Mouse (Mus musculus) embryonic facial prominence, embryonic 14.5 days (tissue): ENCODE data around the gene 1700015F17Rik. TPM values are rescaled to one million over a fixed set of nuclear protein-coding genes. Genes with fewer than 3 reads are reported as not detected.

ENCODE experiments used
- ATAC-seq: fragments of 200-750 bp; cut with Nextera tagmentation; 2 replicates; pipeline ENCODE4 v1.8.0; 2017; ENCODE audit warnings: low read depth, moderate number of reproducible peaks, moderate TSS enrichment
- DNase-seq: peaks from one replicate; pipeline ENCODE4 v3.0.0-alpha.2; 2015; ENCODE audit warnings: low spot score
- H3K27ac ChIP-seq: fragments of 300-500 bp; sonication (generic); replicated peaks from 2 replicates; pipeline ENCODE4 v1.5.1; 2014; ENCODE audit warnings: low read depth, mild to moderate bottlenecking, low read length, moderate library complexity
- H3K27me3 ChIP-seq: fragments of 300-500 bp; sonication (generic); replicated peaks from 2 replicates; pipeline ENCODE4 v1.6.1; 2014; ENCODE audit warnings: low read length; ENCODE audit not compliant: control insufficient read depth, insufficient read depth
- H3K36me3 ChIP-seq: fragments of 300-500 bp; sonication (generic); 2 replicates; pipeline ENCODE4 v1.6.1; 2014; ENCODE audit warnings: low read length, mixed read lengths; ENCODE audit not compliant: control insufficient read depth, insufficient read depth
- H3K4me1 ChIP-seq: fragments of 300-500 bp; sonication (generic); 2 replicates; pipeline ENCODE4 v1.6.1; 2014; ENCODE audit warnings: antibody characterized with exemption, low read length; ENCODE audit not compliant: control insufficient read depth, insufficient read depth
- H3K4me2 ChIP-seq: fragments of 300-500 bp; sonication (generic); 2 replicates; pipeline ENCODE4 v1.6.1; 2014; ENCODE audit warnings: low read depth, mild to moderate bottlenecking, low read length, moderate library complexity, mixed read lengths
- H3K4me3 ChIP-seq: fragments of 300-500 bp; sonication (generic); 2 replicates; pipeline ENCODE4 v1.5.1; 2014; ENCODE audit warnings: low read depth, mild to moderate bottlenecking, low read length
- H3K9ac ChIP-seq: fragments of 300-500 bp; sonication (generic); 2 replicates; pipeline ENCODE4 v1.6.1; 2014; ENCODE audit warnings: low read depth, mild to moderate bottlenecking, low read length, moderate library complexity, mixed read lengths
- H3K9me3 ChIP-seq: fragments of 300-500 bp; sonication (generic); 2 replicates; pipeline ENCODE4 v1.6.1; 2016; ENCODE audit warnings: low read length; ENCODE audit not compliant: control insufficient read depth
- WGBS: fragments of 180-500 bp; shearing (Covaris S2); extraction: QIAGEN DNeasy Blood & Tissue Kit; methylation state at CpG from one replicate; pipeline ENCODE4 v1.1.7; 2014; 5-methylcytosine and 5-hydroxymethylcytosine counted together
- polyA plus RNA-seq: library from polyadenylated mRNA; unstranded; fragments of >200 nt; fragmentation: Nextera tagmentation; extraction: Ambion mirVana; gene quantifications from 2 replicates; pipeline ENCODE4 v1.2.1, GENCODE M21; 2014

Gene 1700015F17Rik
- polyA plus RNA-seq, 1 experiment from 2014 or later = not detected

GRCm38 (mm10) chr5:5483254-5483858 is 4.4 kb upstream of the 1700015F17Rik start:
- Histone ChIP-seq H3K9ac (no peak overlapping the region), H3K9me3 (no peaks in the 10 kb centered on the region), H3K4me2 (no peak overlapping the region), H3K27me3 (no peaks in the 10 kb centered on the region; the same call in 1 of the 2 replicates), H3K4me1 (no peaks in the 10 kb centered on the region), H3K36me3 (no peaks in the 10 kb centered on the region), H3K4me3 (no peak overlapping the region), H3K27ac (no peak overlapping the region)
- peak; percentile 84 for DNase-seq
- 25% methylated on average over 9 of the region's 9 CpGs for WGBS
- ATAC-seq = peak; percentile 84

GRCm38 (mm10) chr5:5481662-5482061 is 2.7 kb upstream of the 1700015F17Rik start:
- H3K9ac ChIP-seq = no peak overlapping the region
- 5% methylated on average over 1 of the region's 1 CpGs for WGBS
- DNase-seq = peak; percentile 30
- no peaks in the 10 kb centered on the region for H3K36me3 ChIP-seq
- H3K27ac ChIP-seq = no peak overlapping the region
- H3K4me1 ChIP-seq = no peaks in the 10 kb centered on the region
- no peaks in the 10 kb centered on the region; the same call in 1 of the 2 replicates for H3K27me3 ChIP-seq
- no peaks in the 10 kb centered on the region for H3K9me3 ChIP-seq
- ATAC-seq = no peak
- no peak overlapping the region for H3K4me2 ChIP-seq
- no peak overlapping the region for H3K4me3 ChIP-seq

DNA sequence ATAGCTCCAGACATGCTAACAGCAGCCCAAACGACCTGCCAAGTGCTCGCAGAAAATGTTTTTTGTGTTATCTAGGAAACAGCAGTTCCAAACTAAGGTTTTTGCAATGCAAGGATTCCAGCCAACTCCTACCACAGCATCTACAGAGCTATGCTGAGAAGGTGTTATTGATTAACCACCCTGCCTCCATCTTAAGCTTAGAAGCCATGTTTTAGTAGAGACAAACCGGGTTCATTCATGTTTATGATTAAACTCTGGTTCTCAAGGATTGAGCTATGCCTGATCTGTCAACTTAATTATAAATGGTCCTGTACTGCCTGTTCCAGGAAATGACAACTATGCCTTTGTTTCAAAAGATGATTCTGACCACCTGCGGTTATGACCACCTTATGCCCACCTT is 2.8 kb downstream of the 1700015F17Rik start:
- H3K27ac ChIP-seq = no peak overlapping the region
- DNase-seq = peak; percentile 11
- H3K9ac ChIP-seq = no peak overlapping the region
- WGBS = 76% methylated on average over 4 of the region's 4 CpGs
- H3K4me1 ChIP-seq = no peaks in the 10 kb centered on the region
- no peaks in the 10 kb centered on the region for H3K9me3 ChIP-seq
- no peak for ATAC-seq
- no peak overlapping the region for H3K4me2 ChIP-seq
- H3K27me3 ChIP-seq = no peaks in the 10 kb centered on the region
- no peak overlapping the region for H3K4me3 ChIP-seq
- H3K36me3 ChIP-seq = no peaks in the 10 kb centered on the region

GRCm38 (mm10) chr5:5465256-5465655 is 13.7 kb downstream of the 1700015F17Rik start:
- DNase-seq (no peak), ATAC-seq (no peak)
- H3K27ac ChIP-seq = no peak overlapping the region
- no peak overlapping the region for H3K9ac ChIP-seq
- no peak overlapping the region for H3K4me3 ChIP-seq
- H3K4me1 ChIP-seq = no peaks in the 10 kb centered on the region
- WGBS = 61% methylated on average over 1 of the region's 1 CpGs
- H3K9me3 ChIP-seq = no peaks in the 10 kb centered on the region
- H3K4me2 ChIP-seq = no peak overlapping the region
- no peaks in the 10 kb centered on the region for H3K36me3 ChIP-seq
- H3K27me3 ChIP-seq = no peaks in the 10 kb centered on the region

- Histone ChIP-seq H3K4me3 (no peak overlapping the region), H3K9me3 (no peaks in the 10 kb centered on the region), H3K9ac (no peak overlapping the region), H3K27ac (no peak overlapping the region), H3K36me3 (no peaks in the 10 kb centered on the region), H3K27me3 (no peaks in the 10 kb centered on the region), H3K4me2 (no peak overlapping the region), H3K4me1 (no peaks in the 10 kb centered on the region)
- WGBS = 58% methylated on average over 5 of the region's 5 CpGs
- ATAC-seq = no peak
- DNase-seq = no peak
Observed at GRCm38 (mm10) chr5:5431746-5432438, 47.1 kb downstream of the 1700015F17Rik start.

- 55% methylated on average over 6 of the region's 6 CpGs for WGBS
- H3K4me2 ChIP-seq = no peak overlapping the region
- ATAC-seq = peak; percentile 50; the same call in 1 of the 2 replicates
- H3K9me3 ChIP-seq = no peaks in the 10 kb centered on the region
- H3K9ac ChIP-seq = no peak overlapping the region
- no peak overlapping the region for H3K27ac ChIP-seq
- peak; percentile 52 for DNase-seq
- no peak overlapping the region for H3K4me3 ChIP-seq
- H3K27me3 ChIP-seq = no peaks in the 10 kb centered on the region
- H3K36me3 ChIP-seq = no peaks in the 10 kb centered on the region
- no peaks in the 10 kb centered on the region for H3K4me1 ChIP-seq
Observed at GRCm38 (mm10) chr5:5423723-5424171, 55.2 kb downstream of the 1700015F17Rik start.

DNA sequence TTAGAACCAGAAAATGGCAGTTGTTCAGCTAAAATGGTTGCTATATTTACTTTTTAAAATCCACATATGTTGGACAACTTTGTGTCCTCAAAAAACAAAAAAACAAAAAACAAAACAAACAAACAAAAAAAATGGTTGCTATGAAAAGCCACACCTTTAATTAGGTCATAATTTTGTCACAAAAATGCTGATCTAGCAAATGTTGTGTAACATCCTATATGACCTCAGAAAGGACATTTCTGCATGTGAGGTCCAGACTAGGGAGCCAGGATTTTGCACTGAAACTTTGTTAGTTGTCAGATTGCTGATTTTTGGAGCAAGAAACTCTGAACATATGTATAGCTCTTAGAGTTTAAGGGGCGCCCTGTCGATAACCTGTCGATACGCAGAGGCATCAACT is 55.9 kb downstream of the 1700015F17Rik start:
- ATAC-seq (no peak), DNase-seq (no peak)
- Histone ChIP-seq H3K9me3 (no peaks in the 10 kb centered on the region), H3K4me3 (no peak overlapping the region), H3K4me1 (no peaks in the 10 kb centered on the region), H3K9ac (no peak overlapping the region), H3K27me3 (no peaks in the 10 kb centered on the region), H3K36me3 (no peaks in the 10 kb centered on the region), H3K4me2 (no peak overlapping the region), H3K27ac (no peak overlapping the region)
- WGBS = 96% methylated on average over 4 of the region's 4 CpGs

- Histone ChIP-seq H3K4me2 (no peak overlapping the region), H3K9me3 (no peaks in the 10 kb centered on the region), H3K4me3 (no peak overlapping the region), H3K9ac (no peak overlapping the region), H3K36me3 (no peaks in the 10 kb centered on the region), H3K4me1 (no peaks in the 10 kb centered on the region), H3K27ac (no peak overlapping the region), H3K27me3 (no peaks in the 10 kb centered on the region)
- DNase-seq = no peak
- WGBS = 91% methylated on average over 2 of the region's 2 CpGs
- ATAC-seq = no peak
Observed at GRCm38 (mm10) chr5:5421439-5421838, 57.5 kb downstream of the 1700015F17Rik start.
